Mouse (Mus musculus): Measurements from ENCODE around the gene Bace1.

Gene Bace1

DNA sequence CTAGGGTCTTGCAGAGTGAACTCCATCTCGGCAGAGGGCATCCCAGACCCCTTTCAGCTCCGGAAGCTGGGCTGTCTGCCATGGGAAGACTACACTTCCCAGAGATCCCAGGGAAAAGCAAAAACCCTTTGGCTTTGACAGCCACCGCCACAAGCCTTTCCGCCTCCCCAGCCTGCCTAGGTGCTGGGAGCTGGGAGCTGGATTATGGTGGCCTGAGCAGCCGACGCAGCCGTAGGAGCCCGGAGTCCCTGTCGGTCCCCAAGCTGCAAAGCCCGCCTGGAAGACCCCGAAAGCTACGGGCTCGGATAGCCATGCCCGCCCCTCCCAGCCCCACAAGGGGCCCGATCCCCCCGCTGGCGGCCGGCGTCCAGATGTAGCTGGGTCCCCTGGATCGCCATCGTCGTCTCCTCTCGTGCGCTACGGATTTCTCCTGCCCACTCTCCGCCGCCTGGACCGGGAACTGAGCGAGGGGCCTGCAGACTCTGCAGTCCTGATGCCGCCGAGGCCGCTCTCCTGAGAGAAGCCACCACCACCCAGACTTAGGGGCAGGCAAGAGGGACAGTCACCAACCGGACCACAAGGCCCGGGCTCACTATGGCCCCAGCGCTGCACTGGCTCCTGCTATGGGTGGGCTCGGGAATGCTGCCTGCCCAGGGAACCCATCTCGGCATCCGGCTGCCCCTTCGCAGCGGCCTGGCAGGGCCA lies at the start of gene Bace1:
Gene Bace1 (plus strand): TSS at position 147 of the 705 bp plus-strand sequence.
- peak; percentile 82 for DNase-seq (ENCODE audit: low read depth, low spot score)

DNA sequence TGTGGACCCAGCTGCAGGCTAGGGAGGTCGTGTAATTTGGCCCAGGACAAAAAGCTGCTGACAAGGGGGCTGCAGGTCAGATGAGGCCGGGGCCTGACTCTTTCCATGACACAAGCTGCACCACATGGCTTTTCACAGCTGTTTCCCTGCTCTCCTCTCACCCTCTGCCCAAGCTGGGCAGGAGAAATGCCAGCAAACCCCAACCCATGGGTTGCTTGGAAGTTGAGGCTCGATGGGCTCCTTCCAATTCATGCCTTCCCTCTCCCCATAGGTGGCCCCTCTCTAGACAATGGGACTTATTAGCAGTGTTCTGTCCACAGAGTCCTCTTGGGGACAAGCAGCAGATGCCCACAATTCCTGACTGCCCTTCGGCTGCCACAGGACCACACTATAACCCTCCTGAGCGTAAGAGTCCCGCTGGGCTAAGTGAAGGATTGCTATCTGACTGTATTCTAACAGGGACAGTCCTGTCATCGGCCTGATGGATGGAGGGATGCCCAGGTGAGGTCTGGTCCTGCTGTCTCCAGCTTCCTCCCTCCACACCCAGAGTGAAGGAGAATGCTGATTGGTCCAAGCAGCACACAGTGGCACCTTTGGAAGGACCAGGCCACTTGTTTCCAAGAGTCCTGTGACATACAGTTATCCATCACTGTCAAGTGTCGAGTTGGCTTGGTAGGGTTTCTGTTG lies 46.8 kb upstream of the Bace1 start:
- DNase-seq (ENCODE audit: low read depth, low spot score): no peak

DNA sequence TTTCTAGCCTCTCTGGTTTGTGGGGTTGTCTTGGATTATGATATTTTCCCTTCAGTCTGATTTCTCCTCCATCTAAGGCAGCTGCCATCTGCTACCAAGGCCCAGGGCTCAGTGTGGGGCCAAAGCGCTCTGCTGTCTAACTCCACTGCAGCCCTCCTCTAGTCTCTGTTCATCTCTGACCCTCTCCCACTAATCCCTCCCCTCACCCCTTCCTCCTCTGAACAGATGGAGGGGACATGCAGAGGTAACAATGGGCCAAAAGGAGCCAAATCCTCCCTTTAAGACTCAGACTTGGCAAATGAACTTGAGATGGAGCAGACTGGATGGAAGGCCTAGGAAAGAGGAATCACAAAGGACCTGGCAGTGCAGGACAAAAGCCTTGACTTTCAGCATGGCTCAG lies 46.1 kb upstream of the Bace1 start:
- DNase-seq (ENCODE audit: low read depth, low spot score): no peak

DNA sequence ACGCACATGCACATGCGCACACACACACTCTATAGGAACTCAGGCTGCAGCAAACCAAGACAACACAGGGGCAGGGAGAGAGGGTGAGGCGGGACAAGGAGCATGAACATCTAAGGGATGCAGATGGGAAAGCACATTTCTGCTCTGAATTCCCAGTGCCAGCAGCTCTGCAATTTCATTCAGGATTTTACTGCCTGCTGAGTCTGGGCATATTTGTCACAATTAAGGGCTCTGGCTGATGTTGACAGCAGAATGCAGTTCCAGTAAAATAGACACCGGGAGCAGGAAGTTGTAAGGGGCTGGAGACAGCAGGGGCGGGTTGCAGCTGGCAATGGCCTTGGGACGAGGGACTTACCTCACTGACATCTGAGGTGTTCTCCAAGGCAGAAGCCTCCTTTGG lies 44.7 kb upstream of the Bace1 start:
- no peak for DNase-seq (ENCODE audit: low read depth, low spot score)

DNA sequence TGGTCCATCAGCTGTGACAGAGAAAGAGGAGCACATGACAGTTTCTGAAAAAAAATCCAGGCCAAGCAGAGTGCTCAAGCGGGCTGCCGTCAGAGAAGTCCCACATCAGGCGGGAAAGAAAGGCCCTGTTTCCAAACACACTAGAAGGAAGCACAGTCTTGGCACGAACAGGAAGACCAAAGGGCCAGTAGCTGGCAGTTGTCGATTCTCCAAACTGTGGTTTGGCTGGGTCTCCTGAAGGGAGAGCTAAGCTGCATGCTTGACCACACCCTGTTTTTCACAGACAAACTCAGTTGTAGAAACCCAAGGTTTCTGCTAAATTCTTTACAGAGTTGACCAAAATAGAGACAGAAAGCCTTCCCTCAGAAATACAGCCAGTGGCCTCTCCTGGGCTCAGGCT lies 42.7 kb upstream of the Bace1 start:
- no peak for DNase-seq (ENCODE audit: low read depth, low spot score)

DNA sequence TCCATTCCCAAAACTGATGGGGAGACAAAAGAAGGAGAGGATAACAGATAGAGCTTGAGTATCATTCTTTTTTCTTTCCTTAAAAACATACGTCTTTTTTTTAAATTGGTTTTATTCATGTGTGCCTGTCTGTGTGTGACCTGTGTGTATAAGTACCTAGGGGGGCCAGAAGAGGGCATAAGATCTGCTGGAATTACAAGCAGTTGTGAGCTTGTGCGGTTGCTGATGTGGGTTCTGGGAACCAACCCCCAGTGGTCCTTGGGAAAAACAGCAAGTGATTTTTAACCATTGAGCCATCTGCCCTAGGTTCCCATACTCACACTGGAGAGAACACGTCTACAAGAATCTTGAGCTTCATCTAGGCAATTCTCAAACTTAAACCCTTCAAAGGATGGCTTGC lies 41.1 kb upstream of the Bace1 start:
- DNase-seq (ENCODE audit: low read depth, low spot score): peak; percentile 48

DNA sequence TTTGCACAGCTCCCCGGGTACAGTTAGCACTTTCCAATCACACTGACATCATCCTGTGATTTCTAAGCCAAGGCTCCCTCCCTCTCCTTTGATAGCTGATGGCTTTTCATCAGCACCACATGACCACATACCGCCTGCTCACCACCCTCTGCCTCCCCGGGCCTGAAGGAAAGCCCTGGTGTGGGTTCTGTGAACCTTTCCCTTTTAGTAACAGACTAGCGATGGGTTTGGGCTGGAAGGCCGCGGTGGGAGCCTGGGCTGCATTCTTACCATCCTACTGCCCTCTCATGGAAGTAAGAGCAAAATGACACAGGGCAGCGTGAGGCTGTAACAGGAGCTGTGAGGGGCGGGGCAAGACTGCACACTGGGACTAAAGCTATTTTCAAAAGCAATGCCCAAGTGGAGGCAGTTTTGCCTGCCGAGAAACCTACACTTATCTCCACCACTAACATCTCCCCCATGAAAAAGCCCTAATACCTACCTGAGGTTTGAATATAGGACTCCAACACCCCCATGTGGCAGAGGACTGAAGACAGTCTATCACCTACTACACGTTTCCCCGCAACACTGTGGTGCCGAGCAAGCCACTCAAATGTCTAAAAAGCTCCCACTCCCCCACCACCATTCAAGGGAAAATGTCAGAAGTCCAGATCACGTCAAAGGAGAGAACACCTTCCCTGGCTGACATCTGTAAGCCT lies 39.8 kb upstream of the Bace1 start:
- no peak for DNase-seq (ENCODE audit: low read depth, low spot score)

DNA sequence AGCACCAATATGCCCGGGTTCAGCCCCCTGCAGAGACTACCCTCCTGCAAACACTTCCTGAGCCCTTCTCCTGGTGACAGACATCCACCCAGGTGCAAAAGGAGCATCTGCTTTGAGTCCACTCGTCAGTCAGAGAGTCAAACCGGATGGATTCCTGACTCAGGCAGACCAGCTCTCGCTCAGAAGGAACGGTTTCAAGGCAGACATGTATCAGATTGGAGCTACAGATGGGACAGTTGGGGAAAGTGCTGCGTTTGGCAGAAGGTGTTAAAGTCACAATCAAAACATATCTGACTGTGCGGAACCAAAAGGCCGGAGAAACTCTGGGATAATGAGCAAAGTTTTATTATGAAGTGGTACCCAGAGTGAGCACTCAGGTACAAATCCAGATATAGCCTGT lies 39.0 kb upstream of the Bace1 start:
- DNase-seq (ENCODE audit: low read depth, low spot score): no peak

DNA sequence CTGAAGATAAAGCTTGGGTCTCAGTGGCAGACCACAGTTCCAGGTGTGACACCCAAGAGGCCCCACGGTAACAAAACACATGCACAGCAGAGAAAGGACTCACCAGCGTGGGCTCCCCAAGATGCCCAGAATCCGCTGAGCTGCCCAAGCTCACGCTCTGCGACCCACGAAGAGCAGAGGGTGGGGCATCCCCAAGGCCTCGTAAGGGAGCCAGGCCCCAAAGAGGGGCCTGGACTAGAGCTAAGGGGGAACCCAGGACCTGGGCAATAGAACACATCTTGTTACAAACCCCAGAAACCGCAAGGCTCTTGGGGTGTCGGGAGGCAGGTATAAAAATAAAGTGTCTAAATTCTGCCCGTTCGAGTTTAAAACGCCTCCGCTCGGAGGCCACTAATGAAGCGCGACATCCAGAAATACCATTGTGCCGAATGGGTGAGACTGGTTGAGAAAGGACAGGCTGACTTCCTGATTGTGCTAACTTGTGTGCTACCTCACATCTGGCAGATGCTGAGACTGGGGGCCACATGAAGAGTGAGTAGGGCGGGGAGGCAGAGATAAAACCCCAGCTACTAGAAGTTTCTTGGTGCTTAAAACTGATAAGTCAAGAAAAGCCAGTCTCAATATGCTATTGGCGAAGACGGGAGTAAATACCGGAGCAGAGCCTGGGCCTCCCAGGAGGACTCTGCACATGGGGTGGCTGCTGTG lies 35.2 kb upstream of the Bace1 start:
- no peak for DNase-seq (ENCODE audit: low read depth, low spot score)

DNA sequence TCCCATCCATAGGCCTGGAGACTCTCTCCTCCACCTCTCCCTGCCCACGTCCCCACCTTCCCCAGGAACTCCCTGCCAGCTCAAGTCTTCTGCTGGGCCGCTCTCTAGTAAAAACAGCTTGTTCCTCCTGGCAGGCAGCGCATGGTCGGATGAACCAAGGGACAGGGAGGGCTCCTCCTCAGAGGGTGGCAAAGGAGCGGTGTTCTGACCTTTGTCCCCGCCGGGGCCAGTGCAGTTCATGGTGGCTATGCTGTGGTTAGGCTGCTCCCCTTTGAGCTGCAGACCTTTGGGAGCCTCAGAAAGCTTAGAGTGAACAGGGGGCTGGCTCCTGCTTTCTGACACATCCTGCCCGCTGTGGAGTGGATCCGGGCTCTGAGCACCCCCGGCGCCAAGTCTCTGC lies 31.5 kb upstream of the Bace1 start:
- DNase-seq (ENCODE audit: low read depth, low spot score): no peak

DNA sequence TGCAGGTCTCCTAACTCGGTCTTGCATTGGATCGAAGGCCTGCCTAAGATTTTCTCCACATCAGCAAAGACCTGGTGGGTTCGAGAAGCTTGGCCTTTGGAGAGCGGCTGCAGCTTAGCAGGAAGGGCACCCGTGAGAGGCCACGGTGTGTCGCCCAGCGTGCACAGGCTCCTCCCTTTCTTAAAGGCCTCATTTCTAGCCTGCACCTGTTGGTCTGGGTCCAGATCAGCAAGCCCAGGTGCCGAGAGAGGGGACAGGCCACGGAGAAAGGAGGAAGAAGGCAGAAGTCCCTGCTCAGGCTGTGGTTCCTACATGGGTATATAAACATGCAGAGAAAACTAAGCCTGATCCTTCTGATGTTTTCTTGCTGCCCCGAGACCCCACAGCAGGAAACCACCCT lies 31.0 kb upstream of the Bace1 start:
- DNase-seq (ENCODE audit: low read depth, low spot score): no peak

DNA sequence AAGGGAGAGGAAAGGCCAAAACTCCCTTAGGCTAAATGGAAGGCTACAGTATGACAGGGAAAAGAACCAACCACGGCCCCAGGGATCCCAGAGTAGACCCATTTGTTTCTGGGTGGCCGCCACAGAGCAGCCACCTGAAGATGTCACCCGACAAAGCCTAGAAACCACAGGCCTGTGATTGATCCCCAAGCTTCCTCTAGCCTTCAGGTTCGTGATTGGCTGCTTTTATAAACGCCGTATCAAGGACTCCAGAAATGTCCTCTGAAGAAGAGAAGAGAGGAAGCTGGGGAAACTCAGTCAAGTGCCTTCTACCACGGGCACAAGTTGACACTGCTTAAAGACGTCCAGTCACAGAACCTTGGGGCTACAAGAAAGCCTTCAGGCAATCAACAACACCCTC lies 30.6 kb upstream of the Bace1 start:
- no peak for DNase-seq (ENCODE audit: low read depth, low spot score)

DNA sequence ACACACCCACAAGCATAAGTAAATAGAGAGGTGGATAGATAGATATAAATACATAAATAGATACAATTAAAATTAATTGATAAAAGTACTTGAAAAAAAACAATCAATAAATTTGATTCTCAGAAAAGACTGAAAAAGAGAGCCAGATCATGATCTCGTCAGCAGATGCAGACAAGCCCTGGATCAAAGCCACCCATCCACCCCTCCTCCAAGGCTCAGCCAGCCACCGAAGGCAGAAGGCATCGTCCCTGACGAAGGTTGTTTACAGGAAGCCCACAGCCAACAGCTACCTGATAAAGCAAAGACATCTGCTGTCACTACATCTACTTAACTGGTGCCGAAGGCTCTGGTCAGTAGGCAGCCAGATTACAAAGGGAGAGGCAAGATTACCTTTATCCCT lies 26.4 kb upstream of the Bace1 start:
- no peak for DNase-seq (ENCODE audit: low read depth, low spot score)

DNA sequence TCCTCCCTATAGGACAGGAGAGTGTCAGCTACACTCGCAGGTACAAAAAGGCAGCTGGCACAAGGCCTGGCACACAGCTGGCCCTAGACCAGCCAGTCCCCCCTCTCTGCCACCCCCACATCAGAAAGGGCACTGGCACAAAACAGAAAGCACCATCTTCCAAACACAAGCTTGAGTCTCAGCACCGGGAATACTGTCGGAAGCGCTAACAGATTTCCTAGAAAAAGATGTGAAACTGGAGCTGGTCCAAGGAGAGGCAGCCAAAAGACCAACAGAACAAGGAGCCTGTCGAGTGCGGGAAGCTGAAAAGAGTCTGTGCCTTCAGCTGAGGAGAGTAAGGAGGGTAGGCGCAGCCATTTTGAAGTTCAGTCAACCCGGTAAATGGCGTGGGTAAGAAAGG lies 23.3 kb upstream of the Bace1 start:
- DNase-seq (ENCODE audit: low read depth, low spot score): no peak

DNA sequence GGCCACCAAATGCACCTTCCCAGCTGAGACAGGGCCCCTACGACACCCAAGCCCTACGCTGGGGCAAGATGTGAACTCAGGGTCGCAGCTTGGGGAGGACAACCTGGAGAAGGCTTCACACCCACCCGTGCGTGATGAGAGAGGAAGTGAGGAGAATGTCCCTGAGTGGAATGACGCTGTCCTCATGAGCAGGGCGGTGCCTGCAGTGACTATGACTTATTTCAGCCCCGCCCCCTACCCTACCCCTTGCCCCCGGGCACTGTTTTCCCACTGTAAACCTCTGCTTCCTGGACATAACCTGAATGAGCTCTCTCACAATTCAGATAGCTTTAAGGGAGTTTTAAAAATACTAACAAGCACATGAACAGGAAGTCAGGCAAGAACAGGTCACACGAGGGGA lies 22.9 kb upstream of the Bace1 start:
- no peak for DNase-seq (ENCODE audit: low read depth, low spot score)

DNA sequence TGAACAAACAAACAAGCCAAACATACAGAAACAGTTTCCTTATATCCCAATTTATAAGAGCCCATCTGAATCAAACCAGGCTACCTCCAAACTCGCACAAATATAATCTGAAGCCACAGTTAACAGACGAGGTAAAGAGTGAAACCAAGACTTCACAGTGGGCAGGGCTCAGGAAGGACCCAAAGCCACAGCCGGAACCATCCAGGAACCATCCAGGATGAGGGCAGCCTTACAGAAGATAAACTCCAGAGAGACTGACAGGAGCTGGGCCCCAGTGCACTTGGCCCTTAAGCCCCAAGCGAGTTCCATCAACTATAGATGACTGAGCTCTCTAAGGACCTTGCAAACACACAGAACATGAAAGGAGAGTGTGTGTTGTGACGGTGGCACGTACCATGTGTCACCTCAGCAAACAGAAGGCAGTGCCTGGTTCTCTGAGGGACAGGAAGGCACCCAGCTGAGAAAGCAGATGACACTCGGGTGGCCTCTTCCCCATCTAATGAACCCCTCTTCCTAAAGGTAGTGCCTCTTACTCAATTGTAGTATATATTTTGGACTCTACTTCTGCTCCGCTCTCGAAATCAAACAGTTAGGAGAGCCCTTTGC lies 19.9 kb upstream of the Bace1 start:
- DNase-seq (ENCODE audit: low read depth, low spot score): no peak

DNA sequence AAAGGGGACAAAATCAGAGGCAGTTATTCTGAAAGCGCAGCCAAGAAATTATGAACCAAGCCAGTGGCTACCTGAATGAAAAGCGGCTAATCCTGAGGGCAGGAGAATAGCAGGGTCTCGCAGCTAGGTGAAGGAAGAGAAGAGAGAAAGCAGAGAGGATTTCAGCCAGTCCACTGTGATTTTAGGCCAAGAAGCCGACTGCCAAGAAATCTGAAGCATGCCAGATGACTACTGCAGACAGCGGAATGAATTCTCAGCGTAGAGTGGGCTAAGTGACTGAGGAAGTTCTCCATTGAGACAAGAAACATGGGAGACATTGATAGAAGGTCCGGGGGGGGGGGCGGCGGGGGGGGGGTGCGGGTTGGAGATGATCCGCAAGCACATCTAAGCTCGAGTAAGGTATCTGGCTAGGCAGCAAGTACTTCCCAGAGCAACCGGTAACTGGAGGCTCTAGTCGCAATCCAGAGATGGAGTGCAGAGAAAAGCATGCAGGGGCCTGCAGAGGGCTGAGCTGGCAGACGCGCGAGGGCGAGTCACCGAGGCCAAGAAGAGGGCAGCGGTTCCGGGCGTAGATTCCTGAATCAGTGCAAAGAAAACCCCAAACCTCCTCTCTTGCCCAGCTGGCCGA lies 10.6 kb upstream of the Bace1 start:
- DNase-seq (ENCODE audit: low read depth, low spot score): no peak

DNA sequence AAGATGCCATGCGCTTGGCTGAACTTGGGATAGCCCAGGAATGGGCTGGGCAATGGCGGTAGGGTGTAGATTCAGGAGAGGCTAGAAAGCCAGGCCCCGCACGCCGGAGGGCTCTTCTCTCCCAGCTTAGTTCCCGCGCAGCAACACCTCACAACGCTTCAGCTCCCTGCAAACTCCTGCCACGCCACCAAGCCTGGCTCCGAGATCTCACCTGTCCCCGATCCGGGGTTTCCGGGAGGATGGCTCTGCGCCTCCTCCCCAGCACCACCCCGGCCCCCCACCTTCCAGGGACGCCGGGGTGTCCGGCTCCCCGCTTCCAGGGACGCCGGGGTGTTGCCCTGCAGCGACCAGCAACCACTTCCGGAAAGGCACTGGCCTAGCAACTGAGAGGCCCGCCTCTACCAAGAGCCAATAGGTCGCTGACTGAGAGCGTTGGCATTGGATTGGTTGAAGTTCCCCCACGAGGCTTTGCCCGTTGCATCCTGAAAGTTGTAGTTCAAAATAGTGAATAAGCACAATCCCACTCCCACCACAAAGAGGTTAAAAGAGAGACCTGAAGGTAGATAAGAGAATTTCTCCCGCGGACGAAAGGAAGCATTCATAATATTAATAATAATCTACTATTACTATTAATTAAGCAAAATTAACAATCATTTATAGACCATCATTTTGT lies 10.0 kb upstream of the Bace1 start, which contains the start of gene Cep164:
Gene Cep164 (minus strand): TSS at position 401 of the 673 bp plus-strand sequence.
- peak; percentile 96 for DNase-seq (ENCODE audit: low read depth, low spot score)

DNA sequence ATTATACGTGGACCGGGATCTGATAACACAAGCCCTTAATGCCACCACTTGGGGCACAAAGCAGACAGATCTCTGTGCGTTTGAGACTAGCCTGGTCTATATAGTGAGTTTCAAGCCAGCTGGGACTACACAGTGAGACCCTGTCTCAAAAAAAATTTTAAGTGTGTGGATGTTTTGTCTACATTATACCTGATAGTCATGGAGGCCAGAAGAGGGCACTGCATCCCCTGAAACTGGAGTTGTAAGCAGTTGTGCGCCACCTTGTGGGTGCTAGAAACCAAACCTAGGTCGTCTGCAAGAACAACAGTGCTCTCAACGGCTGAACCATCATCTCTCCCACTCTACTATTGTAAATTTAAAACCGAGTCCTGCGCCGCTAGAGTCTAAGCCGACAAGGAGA lies 9.3 kb upstream of the Bace1 start:
- peak; percentile 97 for DNase-seq (ENCODE audit: low read depth, low spot score)

DNA sequence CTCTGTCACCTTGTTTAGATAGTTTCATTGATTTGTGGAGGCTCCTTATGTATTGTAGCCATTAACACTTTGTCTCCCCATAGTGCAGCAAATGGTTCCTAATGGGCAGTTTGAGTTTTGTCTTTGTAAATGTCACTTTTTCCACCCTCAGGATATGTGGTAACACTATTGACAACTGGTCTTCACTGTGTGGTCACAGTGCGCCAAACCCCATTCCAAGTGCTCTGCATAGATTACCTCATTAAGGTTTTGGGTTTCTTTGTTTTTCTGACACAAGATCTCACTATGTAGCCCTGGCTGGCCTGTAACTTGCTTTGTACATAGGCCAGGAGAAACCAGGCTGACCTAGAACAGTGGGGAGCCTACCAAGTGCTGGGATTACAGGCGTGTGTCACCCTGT lies 5.5 kb upstream of the Bace1 start:
- no peak for DNase-seq (ENCODE audit: low read depth, low spot score)

DNA sequence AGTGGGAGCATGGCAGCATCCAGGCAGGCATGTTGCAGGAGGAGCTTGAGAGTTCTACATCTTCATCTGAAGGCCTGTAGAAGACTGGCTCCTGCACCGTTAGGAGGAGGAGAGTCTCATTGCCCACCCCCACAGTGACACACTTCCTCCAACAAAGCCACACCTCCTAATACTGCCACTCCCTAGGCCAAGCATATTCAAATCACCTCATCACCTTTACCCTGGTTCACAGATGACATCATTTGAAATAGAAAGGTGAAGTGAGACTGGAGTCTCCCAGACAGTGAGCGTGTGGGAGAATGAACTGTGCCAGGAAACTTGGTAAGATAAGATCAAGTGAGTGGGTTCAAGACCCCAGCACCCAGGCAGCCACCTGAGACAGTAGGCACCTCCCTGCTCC lies 4.9 kb upstream of the Bace1 start:
- peak; percentile 64 for DNase-seq (ENCODE audit: low read depth, low spot score)

All from R1 (cell line).